Mouse (Mus musculus) heart, adult 2 months (tissue): Measurements from ENCODE around the gene Card9. TPM values are rescaled to one million over a fixed set of nuclear protein-coding genes. Genes with fewer than 3 reads are reported as not detected.

Experiments used
- DNase-seq, 2 experiments: peaks; one replicate each; pipeline ENCODE4 v3.0.0; 2021
- H3K27ac ChIP-seq: fragments of 200-600 bp; 2 replicates; pipeline ENCODE4 v1.8.1; 2022
- H3K27me3 ChIP-seq: fragments of 200-500 bp; 2 replicates; pipeline ENCODE4 v1.6.1; 2012; ENCODE audit warnings: mild to moderate bottlenecking, low read length, inconsistent platforms, mixed read lengths; ENCODE audit not compliant: control insufficient read depth, insufficient read depth
- H3K36me3 ChIP-seq: fragments of 200-500 bp; 2 replicates; pipeline ENCODE4 v1.6.1; 2012; ENCODE audit warnings: low read length, inconsistent platforms; ENCODE audit not compliant: control insufficient read depth, insufficient read depth
- H3K4me1 ChIP-seq: fragments of 200-500 bp; 2 replicates; pipeline ENCODE4 v1.6.1; 2011; ENCODE audit warnings: low read length; ENCODE audit not compliant: control insufficient read depth, insufficient read depth
- H3K4me3 ChIP-seq: fragments of 200-600 bp; 2 replicates; pipeline ENCODE4 v1.8.1; 2022
- H3K79me2 ChIP-seq: fragments of 200-500 bp; replicated peaks from 2 replicates; pipeline ENCODE4 v1.6.1; 2012; ENCODE audit warnings: mild to moderate bottlenecking, inconsistent platforms, low read length, moderate library complexity, mixed read lengths; ENCODE audit not compliant: control insufficient read depth, insufficient read depth
- H3K9ac ChIP-seq: fragments of 200-500 bp; 2 replicates; pipeline ENCODE4 v1.6.1; 2012; ENCODE audit warnings: low read depth, mild to moderate bottlenecking, control low read depth, inconsistent platforms, low read length, mixed read lengths
- CTCF ChIP-seq: fragments of 200-600 bp; IDR thresholded peaks from 2 replicates; pipeline ENCODE4 v1.8.1; 2022; ENCODE audit warnings: antibody characterized with exemption, mild to moderate bottlenecking, moderate library complexity
- EP300 ChIP-seq: fragments of 200-500 bp; IDR thresholded peaks from 2 replicates; pipeline ENCODE4 v1.6.1; 2011; ENCODE audit warnings: low read depth, low read length, control low read depth; ENCODE audit not compliant: insufficient read depth
- POLR2A ChIP-seq: fragments of 200-500 bp; IDR thresholded peaks from 2 replicates; pipeline ENCODE4 v1.6.1; 2011; ENCODE audit warnings: mild to moderate bottlenecking, low read depth, low read length, control low read depth; ENCODE audit not compliant: insufficient read depth
- WGBS: fragments of 180-500 bp; shearing (Covaris S2); methylation state at CpG from one replicate; pipeline ENCODE4 v1.1.7; 2018; 5-methylcytosine and 5-hydroxymethylcytosine counted together
- intact Hi-C: fragments of 180-260 bp; cut with DNase I; formaldehyde crosslinking; loops from one replicate; pipeline ENCODE4 v1.15.1; 2025
- polyA plus RNA-seq: library from polyadenylated mRNA; depleted of rRNA; stranded (reverse); fragments of >200 nt; gene quantifications from 2 replicates; pipeline ENCODE4 v1.2.3, GENCODE M21; 2012
- total RNA-seq, 2 experiments: library from RNA; stranded (reverse); gene quantifications; 2 replicates each; pipeline ENCODE4 v1.2.3; 2021

Card9 gene
- total and polyA plus RNA-seq, 3 experiments = 1.0 to 4.1 (median 1.2) TPM

- no peaks in the 10 kb centered on the region for H3K36me3 ChIP-seq
- TF ChIP-seq POLR2A = no peak
- TF ChIP-seq CTCF = no peak
- no peak for TF ChIP-seq EP300
- H3K4me1 ChIP-seq = peaks cover 8% of the 10 kb centered on the region
- H3K9ac ChIP-seq = no peak overlapping the region
- WGBS = 94% methylated on average over 11 of the region's 11 CpGs
- H3K4me3 ChIP-seq = no peak overlapping the region
- H3K27ac ChIP-seq = no peak overlapping the region
- H3K79me2 ChIP-seq = peaks cover 3% of the 10 kb centered on the region; the same call in 1 of the 2 replicates
- intact Hi-C loops = loop anchor here (2.0 to 5.0 kb wide), 3 partner anchors 34 to 55 kb away; partner anchors contain the start of genes Entr1, Gpsm1, Inpp5e and Pmpca
- no peak for DNase-seq
- no peaks in the 10 kb centered on the region for H3K27me3 ChIP-seq
Observed at GRCm38 (mm10) chr2:26353066-26353980, 7.4 kb downstream of the Card9 start.

GRCm38 (mm10) chr2:26352291-26352910 lies 8.3 kb downstream of the Card9 start:
- peak in 1 of 2 experiments; percentile 64 for DNase-seq
- peaks cover 8% of the 10 kb centered on the region for H3K4me1 ChIP-seq
- intact Hi-C loops = loop anchor here (1.0 to 5.0 kb wide), 5 partner anchors 27 to 56 kb away; partner anchors contain the start of genes Entr1, Gpsm1, Inpp5e and Pmpca
- peak overlapping the region; percentile 94 for H3K9ac ChIP-seq
- TF ChIP-seq CTCF (peak; percentile 21; the same call in 1 of the 2 replicates), POLR2A (no peak)
- peak overlapping the region; percentile 60 for H3K4me3 ChIP-seq
- WGBS = 5% methylated on average over 36 of the region's 36 CpGs
- peak overlapping the region; percentile 88 for H3K27ac ChIP-seq
- no peaks in the 10 kb centered on the region for H3K36me3 ChIP-seq
- H3K27me3 ChIP-seq = no peaks in the 10 kb centered on the region
- H3K79me2 ChIP-seq = peaks cover 3% of the 10 kb centered on the region; the same call in 1 of the 2 replicates

- intact Hi-C loops = loop anchor here (1.0 to 5.0 kb wide), 5 partner anchors 26 to 57 kb away; partner anchors contain the start of genes Entr1, Gpsm1, Inpp5e and Pmpca
- peak; percentile 84; the same call in 1 of the 2 replicates for TF ChIP-seq EP300
- peak; percentile 54; the same call in 1 of the 2 replicates for TF ChIP-seq POLR2A
- TF ChIP-seq CTCF = peak; percentile 86
- peak; percentile 94 to 97 for DNase-seq
- Histone ChIP-seq H3K36me3 (no peaks in the 10 kb centered on the region), H3K27ac (peak within 1 kb of the TSS; percentile 88), H3K79me2 (peaks cover 3% of the 10 kb centered on the region; the same call in 1 of the 2 replicates), H3K9ac (peak within 1 kb of the TSS; percentile 94), H3K4me1 (peaks cover 8% of the 10 kb centered on the region), H3K27me3 (no peaks in the 10 kb centered on the region), H3K4me3 (peak within 1 kb of the TSS; percentile 60)
- 1% methylated on average over 62 of the region's 62 CpGs for WGBS
Observed at GRCm38 (mm10) chr2:26351358-26352290, 9.1 kb downstream of the Card9 start, which contains the start of gene Dnlz. Gene Dnlz (minus strand): TSS chr2:26352110.

- TF ChIP-seq POLR2A = no peak
- no peak for TF ChIP-seq EP300
- TF ChIP-seq CTCF = no peak
- Histone ChIP-seq H3K27ac (no peak overlapping the region), H3K36me3 (no peaks in the 10 kb centered on the region), H3K4me1 (peaks cover 8% of the 10 kb centered on the region), H3K79me2 (peaks cover 3% of the 10 kb centered on the region; the same call in 1 of the 2 replicates), H3K9ac (no peak overlapping the region), H3K4me3 (no peak overlapping the region), H3K27me3 (no peaks in the 10 kb centered on the region)
- 40% methylated on average over 6 of the region's 6 CpGs for WGBS
- DNase-seq = no peak
- intact Hi-C loops = no loop called here
Observed at GRCm38 (mm10) chr2:26348241-26348640, 12.5 kb downstream of the Card9 start.

GRCm38 (mm10) chr2:26342609-26343490 lies 17.9 kb downstream of the Card9 start:
- peak overlapping the region; percentile 24 for H3K9ac ChIP-seq
- no peak for DNase-seq
- peak overlapping the region; percentile 13 for H3K4me3 ChIP-seq
- no peaks in the 10 kb centered on the region for H3K79me2 ChIP-seq
- no peaks in the 10 kb centered on the region for H3K36me3 ChIP-seq
- TF ChIP-seq POLR2A = peak; percentile 41; the same call in 1 of the 2 replicates
- TF ChIP-seq CTCF = no peak
- H3K27ac ChIP-seq = peak overlapping the region; percentile 89
- intact Hi-C loops = no loop called here
- no peaks in the 10 kb centered on the region for H3K27me3 ChIP-seq
- H3K4me1 ChIP-seq = peaks cover 14% of the 10 kb centered on the region
- WGBS = 25% methylated on average over 11 of the region's 11 CpGs
